Mouse (Mus musculus) lung, postnatal 0 days (tissue): ENCODE data around the gene Sash1.

ENCODE experiments used
- CTCF ChIP-seq: IDR thresholded peaks from 2 replicates; pipeline ENCODE4 v1.5.1; 2016; ENCODE audit warnings: antibody characterized with exemption, mild to moderate bottlenecking
- EP300 ChIP-seq: IDR thresholded peaks from 2 replicates; pipeline ENCODE4 v1.6.1; 2016; ENCODE audit warnings: antibody characterized with exemption, mild to moderate bottlenecking, control low read depth

- no peak for TF ChIP-seq CTCF
- peak; percentile 97 for TF ChIP-seq EP300
Observed at GRCm38 (mm10) chr10:8866062-8866642, 19.7 kb downstream of the Sash1 start.
